Mouse (Mus musculus) lung, embryonic 14.5 days (tissue): ENCODE data around the gene Dhdds. TPM values are rescaled to one million over a fixed set of nuclear protein-coding genes. Genes with fewer than 3 reads are reported as not detected.

ENCODE experiments used
- ATAC-seq: fragments of 200-750 bp; cut with Nextera tagmentation; 2 replicates; pipeline ENCODE4 v1.8.0; 2017; ENCODE audit warnings: mild to moderate bottlenecking, moderate TSS enrichment, moderate library complexity; ENCODE audit not compliant: insufficient read depth
- DNase-seq: peaks from one replicate; pipeline ENCODE4 v3.0.0-alpha.2; 2015
- H3K27ac ChIP-seq: fragments of 300-500 bp; sonication (generic); 2 replicates; pipeline ENCODE4 v1.5.1; 2014; ENCODE audit warnings: low read depth, mild to moderate bottlenecking, moderate library complexity
- H3K27me3 ChIP-seq: fragments of 300-500 bp; sonication (generic); 2 replicates; pipeline ENCODE4 v1.6.1; 2014; ENCODE audit warnings: low read length, control low read depth; ENCODE audit not compliant: insufficient read depth
- H3K36me3 ChIP-seq: fragments of 300-500 bp; sonication (generic); 2 replicates; pipeline ENCODE4 v1.6.1; 2014; ENCODE audit warnings: control low read depth; ENCODE audit not compliant: insufficient read depth
- H3K4me1 ChIP-seq: fragments of 300-500 bp; sonication (generic); 2 replicates; pipeline ENCODE4 v1.6.1; 2014; ENCODE audit warnings: antibody characterized with exemption, control low read depth; ENCODE audit not compliant: insufficient read depth
- H3K4me2 ChIP-seq: fragments of 300-500 bp; sonication (generic); 2 replicates; pipeline ENCODE4 v1.6.1; 2014; ENCODE audit warnings: mild to moderate bottlenecking
- H3K4me3 ChIP-seq: fragments of 300-500 bp; sonication (generic); 2 replicates; pipeline ENCODE4 v1.5.1; 2014; ENCODE audit warnings: low read depth, low read length
- H3K9ac ChIP-seq: fragments of 300-500 bp; sonication (generic); 2 replicates; pipeline ENCODE4 v1.6.1; 2014
- H3K9me3 ChIP-seq: fragments of 300-500 bp; sonication (generic); 2 replicates; pipeline ENCODE4 v1.6.1; 2016; ENCODE audit warnings: low read depth, low read length, control low read depth
- CTCF ChIP-seq: IDR thresholded peaks from 2 replicates; pipeline ENCODE4 v1.5.1; 2016; ENCODE audit warnings: antibody characterized with exemption, low read depth
- WGBS: fragments of 180-500 bp; shearing (Covaris S2); extraction: QIAGEN DNeasy Blood & Tissue Kit; methylation state at CpG from one replicate; pipeline ENCODE4 v1.1.7; 2014; 5-methylcytosine and 5-hydroxymethylcytosine counted together
- polyA plus RNA-seq: library from polyadenylated mRNA; unstranded; fragments of >200 nt; fragmentation: Nextera tagmentation; extraction: Ambion mirVana; gene quantifications from 2 replicates; pipeline ENCODE4 v1.2.1, GENCODE M21; 2014

Dhdds gene
- polyA plus RNA-seq, 1 experiment from 2014 or later, result 43.7 TPM

GRCm38 (mm10) chr4:133923743-133924142 is 77.0 kb downstream of the Dhdds start:
- Histone ChIP-seq H3K4me3 (no peak overlapping the region), H3K27me3 (no peaks in the 10 kb centered on the region)
- WGBS, result 84% methylated on average over 5 of the region's 5 CpGs

More at GRCm38 (mm10) chr4:133923743-133924142, 77.0 kb downstream of the Dhdds start:
- no peak for TF ChIP-seq CTCF
- Histone ChIP-seq H3K9ac (no peak overlapping the region), H3K36me3 (no peaks in the 10 kb centered on the region), H3K4me2 (no peak overlapping the region), H3K4me1 (no peaks in the 10 kb centered on the region), H3K9me3 (no peaks in the 10 kb centered on the region), H3K27ac (no peak overlapping the region)
- ATAC-seq, result no peak
- no peak for DNase-seq

Other genes with a start within 250 kb of the Dhdds start
- 40.1 and 44.7 TPM in 2 replicates for gene Arid1a, start 244.1 kb downstream of the Dhdds start, polyA plus RNA-seq
- gene Rps6ka1, start 113.1 kb downstream of the Dhdds start, polyA plus RNA-seq, result 46.2 and 49.5 TPM in 2 replicates
- gene Hmgn2, start 32.3 kb downstream of the Dhdds start, polyA plus RNA-seq, result 3,363 and 3,461 TPM in 2 replicates
- not detected in 2 replicates for gene Lin28a, start 17.9 kb upstream of the Dhdds start, polyA plus RNA-seq
- not detected in 2 replicates for gene Zfp683, start 52.9 kb upstream of the Dhdds start, polyA plus RNA-seq
- 2.9 and 4.0 TPM in 2 replicates for gene Crybg2, start 59.9 kb upstream of the Dhdds start, polyA plus RNA-seq
- gene Cd52, start 94.2 kb upstream of the Dhdds start, polyA plus RNA-seq, result 13.1 and 14.2 TPM in 2 replicates
- 6.8 and 7.8 TPM in 2 replicates for gene Ubxn11, start 101.7 kb upstream of the Dhdds start, polyA plus RNA-seq
- 384 and 400 TPM in 2 replicates for gene Sh3bgrl3, start 127.9 kb upstream of the Dhdds start, polyA plus RNA-seq
- gene Cep85, start 186.2 kb upstream of the Dhdds start, polyA plus RNA-seq, result 35.7 and 37.9 TPM in 2 replicates
- not detected in 2 replicates for gene Gm7534, start 202.1 kb upstream of the Dhdds start, polyA plus RNA-seq
- 0.12 TPM in 1 of 2 replicates, not detected in the other for gene Catsper4, start 226.5 kb upstream of the Dhdds start, polyA plus RNA-seq
- gene Cnksr1, start 237.5 kb upstream of the Dhdds start, polyA plus RNA-seq, result 6.2 TPM in 2 replicates
- gene E130218I03Rik, start 242.7 kb upstream of the Dhdds start, polyA plus RNA-seq, result 0.29 and 0.41 TPM in 2 replicates
- gene Zfp593, start 244.7 kb upstream of the Dhdds start, polyA plus RNA-seq, result 16.4 and 17.5 TPM in 2 replicates
- not detected in 2 replicates for gene Gm30191, start 246.0 kb upstream of the Dhdds start, polyA plus RNA-seq